Mouse (Mus musculus): ENCODE measurements around the gene Ebp.

GRCm38 (mm10) chrX:8206694-8207197 is 13.4 kb upstream of the Ebp start:
- TF ChIP-seq CHD2 (IDR thresholded peaks at IDR 0.05; ENCODE audit: low read depth, low read length) (no peak), ZNF384 (IDR thresholded peaks at IDR 0.05; ENCODE audit: low read depth, low read length) (no peak)

All from ES-E14 (cell line).